In genomic region chr5:30198257-30198656, GRCm38 (mm10) we compare ENCODE assay signal across 14 mouse cellular contexts. TPM values are rescaled to one million over a fixed set of nuclear protein-coding genes. Genes with fewer than 3 reads are reported as not detected.
DNase-seq lines count a peak whose midpoint lies in the region; ATAC-seq and TF ChIP-seq lines count a peak whose summit lies in the region.
"Had no signal": no experiment of that assay in that cellular context is flagged by ENCODE, and none has a peak within 500 bp of the region (broad histone marks: within the 10 kb centered on the region; RNA-seq: fewer than 3 reads in every experiment).

No protein-coding gene starts in this region.

- H3K4me1 ChIP-seq in kidney, embryonic 16.5 days (ENCODE audit: insufficient read depth, low read length) = no peaks in the 10 kb centered on the region; the same call in 1 of the 2 replicates
- no peaks in the 10 kb centered on the region for H3K4me1 ChIP-seq in kidney, embryonic 15.5 days
- peaks cover 0 to 17% of the 10 kb centered on the region in 2 experiments; a peak in 2 of 4 replicates for H3K4me1 ChIP-seq in ES-E14 (ENCODE audit: control insufficient read depth in 2 of 2, insufficient read depth in 2 of 2, low read length in 2 of 2, poor library complexity in 1 of 2)
- peaks cover 5% of the 10 kb centered on the region; the same call in 1 of the 2 replicates for H3K4me1 ChIP-seq in intestine, embryonic 15.5 days (replicated peaks)
- H3K4me1 ChIP-seq: limb, embryonic 13.5 days had no signal

- in situ Hi-C loops in ES-E14 (cut with MboI; ENCODE audit: low sequenced_read_pairs in 2 of 2, unreplicated experiment in 2 of 2) = no loop called here

- no peak overlapping the region for H3K4me2 ChIP-seq in kidney, embryonic 16.5 days (replicated peaks; ENCODE audit: low read depth, low read length)
- H3K4me2 ChIP-seq in kidney, embryonic 15.5 days = no peak overlapping the region
- no peak overlapping the region for H3K4me2 ChIP-seq in intestine, embryonic 15.5 days (replicated peaks)
- H3K4me2 ChIP-seq: limb, embryonic 13.5 days had no signal

- 0 out of 2 replicates have a peak overlapping the region, but pooled peaks have one; percentile 13 for H3K9ac ChIP-seq in kidney, embryonic 16.5 days (replicated peaks; ENCODE audit: low read length)
- no peak overlapping the region for H3K9ac ChIP-seq in kidney, embryonic 15.5 days
- H3K9ac ChIP-seq in ES-E14 (ENCODE audit: insufficient read depth, low read depth, low read length, poor library complexity, severe bottlenecking) = 0 out of 2 replicates have a peak overlapping the region, but pooled peaks have one; percentile 8
- no peak overlapping the region for H3K9ac ChIP-seq in intestine, embryonic 15.5 days
- H3K9ac ChIP-seq: limb, embryonic 13.5 days had no signal

- intact Hi-C loops in heart, postnatal 25 days (cut with DNase I) = no loop called here

- no peak overlapping the region for H3K4me3 ChIP-seq in kidney, embryonic 16.5 days (ENCODE audit: low read length)
- H3K4me3 ChIP-seq in kidney, embryonic 15.5 days (replicated peaks) = no peak overlapping the region
- H3K4me3 ChIP-seq in ES-E14 (ENCODE audit: insufficient read depth in 1 of 2, low read depth in 1 of 2, low read length in 2 of 2, poor library complexity in 1 of 2, severe bottlenecking in 1 of 2) = peak overlapping the region in 1 of 2 experiments; percentile 58; a peak in 2 of 4 replicates
- H3K4me3 ChIP-seq in intestine, embryonic 15.5 days (replicated peaks) = no peak overlapping the region
- H3K4me3 ChIP-seq: limb, embryonic 13.5 days had no signal

- H3K9me3 ChIP-seq in kidney, embryonic 16.5 days (ENCODE audit: low read length) = no peaks in the 10 kb centered on the region
- H3K9me3 ChIP-seq in kidney, embryonic 15.5 days (replicated peaks) = no peaks in the 10 kb centered on the region
- no peaks in the 10 kb centered on the region for H3K9me3 ChIP-seq in ES-E14 (ENCODE audit: control insufficient read depth, insufficient read depth, low read depth, low read length)
- no peaks in the 10 kb centered on the region for H3K9me3 ChIP-seq in intestine, embryonic 15.5 days
- H3K9me3 ChIP-seq: limb, embryonic 13.5 days had no signal

- H3K27ac ChIP-seq in kidney, embryonic 16.5 days (ENCODE audit: low read length) = no peak overlapping the region
- H3K27ac ChIP-seq in kidney, embryonic 15.5 days = no peak overlapping the region
- H3K27ac ChIP-seq in ES-E14 (ENCODE audit: insufficient read depth, low read depth, low read length, poor library complexity, severe bottlenecking) = no peak overlapping the region
- H3K27ac ChIP-seq in intestine, embryonic 15.5 days = no peak overlapping the region
- H3K27ac ChIP-seq: limb, embryonic 13.5 days; macrophage had no signal

- no peak for ATAC-seq in kidney, embryonic 16.5 days (ENCODE audit: low FRiP score, low TSS enrichment)
- ATAC-seq in kidney, embryonic 15.5 days (replicated peaks; ENCODE audit: low FRiP score) = no peak
- peak; percentile 59; the same call in 1 of the 2 replicates for ATAC-seq in intestine, embryonic 15.5 days

- H3K27me3 ChIP-seq in kidney, embryonic 16.5 days (ENCODE audit: insufficient read depth, low read length) = no peaks in the 10 kb centered on the region
- no peaks in the 10 kb centered on the region for H3K27me3 ChIP-seq in kidney, embryonic 15.5 days
- H3K27me3 ChIP-seq in intestine, embryonic 15.5 days (replicated peaks) = no peaks in the 10 kb centered on the region
- no peaks in the 10 kb centered on the region for H3K27me3 ChIP-seq in splenic B cell, adult 2 months (ENCODE audit: control insufficient read depth, insufficient read depth, low read length, poor library complexity, severe bottlenecking)
- H3K27me3 ChIP-seq: limb, embryonic 13.5 days had no signal

- DNase-seq in ES-E14 (ENCODE audit: low read depth, low spot score) (no peak), adipocyte (ENCODE audit: low spot score) (no peak)
- DNase-seq in splenic B cell, adult 2 months (ENCODE audit: low read depth, low spot score) = peak; percentile 7
- no peak for DNase-seq in ovary, postnatal 10 days (ENCODE audit: low spot score)
- DNase-seq in heart, postnatal 25 days (ENCODE audit: low spot score) = no peak
- DNase-seq: cerebellum, adult 11 months; heart, postnatal 10 days; kidney, postnatal 36 days had no signal

- H3K36me3 ChIP-seq in kidney, embryonic 16.5 days (ENCODE audit: insufficient read depth, low read length) = no peaks in the 10 kb centered on the region
- H3K36me3 ChIP-seq in kidney, embryonic 15.5 days = no peaks in the 10 kb centered on the region
- H3K36me3 ChIP-seq in ES-E14 (ENCODE audit: control insufficient read depth, insufficient read depth, low read length, poor library complexity, severe bottlenecking) = no peaks in the 10 kb centered on the region
- H3K36me3 ChIP-seq in intestine, embryonic 15.5 days = no peaks in the 10 kb centered on the region
- H3K36me3 ChIP-seq in splenic B cell, adult 2 months (ENCODE audit: control insufficient read depth, insufficient read depth, low read length, poor library complexity, severe bottlenecking) = no peaks in the 10 kb centered on the region
- H3K36me3 ChIP-seq: limb, embryonic 13.5 days had no signal

- 62% methylated on average over 7 of the region's 7 CpGs for WGBS in kidney, embryonic 16.5 days
- 68% methylated on average over 7 of the region's 7 CpGs for WGBS in kidney, embryonic 15.5 days
- 69% methylated on average over 7 of the region's 7 CpGs for WGBS in intestine, embryonic 15.5 days

TF ChIP-seq in ES-E14, 5 proteins besides CTCF, POLR2A, EP300 and RAD21:
- no peak for TF ChIP-seq ZNF384 (IDR thresholded peaks at IDR 0.05; ENCODE audit: low read depth, low read length)
- TF ChIP-seq MAFK (IDR thresholded peaks at IDR 0.05; ENCODE audit: insufficient read depth, low read depth, low read length) = no peak
- no peak for TF ChIP-seq ZC3H11A (IDR thresholded peaks at IDR 0.05; ENCODE audit: borderline replicate concordance, low read depth, low read length)
TF ChIP-seq in ES-E14: peak in this region for 0.

RNA-seq across cellular contexts. Expression of gene Adgrf3, which starts 7.3 kb away (rescaled TPM):
- 0.15 and 0.40 TPM in 2 replicates for polyA plus RNA-seq in kidney, embryonic 16.5 days (2015; fragmentation: Nextera tagmentation; extraction: Ambion mirVana)
- polyA plus RNA-seq in kidney, embryonic 15.5 days (2015; fragmentation: Nextera tagmentation; extraction: Ambion mirVana) = 0.17 and 0.26 TPM in 2 replicates
- total RNA-seq in ES-E14 (2012; rRNA removed) = 0.58 and 0.71 TPM in 2 replicates
- polyA plus RNA-seq in intestine, embryonic 15.5 days (2015; fragmentation: Nextera tagmentation; extraction: Ambion mirVana) = 0.19 and 0.38 TPM in 2 replicates
- under 1 TPM; 0.08 to 0.11 TPM for total RNA-seq in heart, postnatal 25 days (2021)
- polyA plus RNA-seq: C2C12; limb, embryonic 13.5 days; macrophage had no signal

RNA-seq across cellular contexts. Expression of gene Selenoi, which starts 34.1 kb away (rescaled TPM):
- 14.5 and 18.2 TPM in 2 replicates for polyA plus RNA-seq in kidney, embryonic 16.5 days (2015; fragmentation: Nextera tagmentation; extraction: Ambion mirVana)
- polyA plus RNA-seq in kidney, embryonic 15.5 days (2015; fragmentation: Nextera tagmentation; extraction: Ambion mirVana) = 14.0 and 14.3 TPM in 2 replicates
- total RNA-seq in ES-E14 (2012; rRNA removed) = 104 and 110 TPM in 2 replicates
- polyA plus RNA-seq in intestine, embryonic 15.5 days (2015; fragmentation: Nextera tagmentation; extraction: Ambion mirVana) = 37.3 and 38.1 TPM in 2 replicates
- total RNA-seq in heart, postnatal 25 days (2021) = 10 to 100 TPM; 14.1 to 16.2 TPM

RNA-seq across cellular contexts. Expression of gene Hadhb, which starts 43.2 kb away (rescaled TPM):
- polyA plus RNA-seq in kidney, embryonic 16.5 days (2015; fragmentation: Nextera tagmentation; extraction: Ambion mirVana) = 169 and 194 TPM in 2 replicates
- polyA plus RNA-seq in kidney, embryonic 15.5 days (2015; fragmentation: Nextera tagmentation; extraction: Ambion mirVana) = 157 TPM in 2 replicates
- total RNA-seq in ES-E14 (2012; rRNA removed) = 103 and 110 TPM in 2 replicates
- 246 and 269 TPM in 2 replicates for polyA plus RNA-seq in intestine, embryonic 15.5 days (2015; fragmentation: Nextera tagmentation; extraction: Ambion mirVana)
- total RNA-seq in heart, postnatal 25 days (2021) = 1,000 to 10,000 TPM; 1,651 to 1,795 TPM

RNA-seq across cellular contexts. Expression of gene Hadha, which starts 43.3 kb away (rescaled TPM):
- 170 and 179 TPM in 2 replicates for polyA plus RNA-seq in kidney, embryonic 16.5 days (2015; fragmentation: Nextera tagmentation; extraction: Ambion mirVana)
- polyA plus RNA-seq in kidney, embryonic 15.5 days (2015; fragmentation: Nextera tagmentation; extraction: Ambion mirVana) = 149 and 156 TPM in 2 replicates
- total RNA-seq in ES-E14 (2012; rRNA removed) = 101 and 102 TPM in 2 replicates
- 178 and 193 TPM in 2 replicates for polyA plus RNA-seq in intestine, embryonic 15.5 days (2015; fragmentation: Nextera tagmentation; extraction: Ambion mirVana)
- 1,000 to 10,000 TPM; 1,064 to 1,096 TPM for total RNA-seq in heart, postnatal 25 days (2021)

Comparison
In these comparisons a context has a peak if more than half of its experiments do, and no peak if none do; other contexts are left out.
1. H3K9ac ChIP-seq: peak in kidney, embryonic 16.5 days (single experiment) and ES-E14 (single experiment); none in kidney, embryonic 15.5 days (single experiment) and intestine, embryonic 15.5 days (single experiment).